In genomic region chr5:148388251-148389006, GRCm38 (mm10) we compare ENCODE assay signal across 10 mouse cellular contexts. TPM values are rescaled to one million over a fixed set of nuclear protein-coding genes. Genes with fewer than 3 reads are reported as not detected.
DNase-seq lines count a peak whose midpoint lies in the region; ATAC-seq and TF ChIP-seq lines count a peak whose summit lies in the region.
"Had no signal": no experiment of that assay in that cellular context is flagged by ENCODE, and none has a peak within 500 bp of the region (broad histone marks: within the 10 kb centered on the region; RNA-seq: fewer than 3 reads in every experiment).

No protein-coding gene starts in this region.

- no peaks in the 10 kb centered on the region for H3K27me3 ChIP-seq in lung, embryonic 14.5 days (ENCODE audit: insufficient read depth, low read length)

- H3K4me2 ChIP-seq in lung, embryonic 14.5 days: no peak overlapping the region

- peaks cover 7% of the 10 kb centered on the region; the same call in 1 of the 2 replicates for H3K4me1 ChIP-seq in lung, embryonic 14.5 days (ENCODE audit: insufficient read depth)
- no peaks in the 10 kb centered on the region; the same call in 1 of the 2 replicates for H3K4me1 ChIP-seq in lung, adult 2 months (ENCODE audit: control insufficient read depth, insufficient read depth, low read length)

- TF ChIP-seq CTCF in lung, embryonic 14.5 days (IDR thresholded peaks at IDR 0.05; ENCODE audit: low read depth): no peak
- no peak for TF ChIP-seq CTCF in lung, adult 2 months (IDR thresholded peaks at IDR 0.05; ENCODE audit: insufficient read depth, low read length)

- H3K36me3 ChIP-seq in lung, embryonic 14.5 days (ENCODE audit: insufficient read depth): 0 out of 2 replicates have a peak, but pooled peaks cover 6% of the 10 kb centered on the region

- no peak for ATAC-seq in lung, embryonic 14.5 days (ENCODE audit: insufficient read depth)
- ATAC-seq in common myeloid progenitor, adult 5-6 weeks (replicated peaks; ENCODE audit: low read depth, poor library complexity, severe bottlenecking): peak; percentile 39; the same call in 1 of the 2 replicates
- ATAC-seq: forebrain, embryonic 16.5 days had no signal

- no peak overlapping the region for H3K4me3 ChIP-seq in lung, embryonic 14.5 days (ENCODE audit: low read depth, low read length)
- H3K4me3 ChIP-seq in lung, adult 2 months (replicated peaks; ENCODE audit: extremely low read depth, low read depth, low read length): no peak overlapping the region

- H3K9me3 ChIP-seq in lung, embryonic 14.5 days (ENCODE audit: low read depth, low read length): no peaks in the 10 kb centered on the region

- no peak overlapping the region for H3K9ac ChIP-seq in lung, embryonic 14.5 days

- DNase-seq in lung, embryonic 14.5 days: peak; percentile 51
- DNase-seq in lung, adult 2 months: no peak
- DNase-seq in lung, postnatal 10 days: peak; percentile 21
- DNase-seq in thymus, postnatal 25 days: peak; percentile 50
- no peak for DNase-seq in right cerebral cortex, adult 2 months (ENCODE audit: low spot score in 2 of 2)
- DNase-seq in layer of hippocampus, adult 11-12 months (ENCODE audit: low spot score): no peak
- DNase-seq: cerebellum, adult 2 months; kidney, postnatal 25 days had no signal

- no peak overlapping the region for H3K27ac ChIP-seq in lung, embryonic 14.5 days (ENCODE audit: low read depth)

- WGBS in lung, embryonic 14.5 days: 61% methylated on average over 18 of the region's 18 CpGs
- WGBS in lung, adult 2 months: 43% methylated on average over 18 of the region's 18 CpGs

- TF ChIP-seq POLR2A in lung, adult 2 months (IDR thresholded peaks at IDR 0.05; ENCODE audit: borderline replicate concordance, extremely low read depth, low read depth, low read length): no peak

RNA-seq across cellular contexts. Expression of gene Slc7a1, which starts 11.3 kb away (rescaled TPM):
- 28.9 and 31.3 TPM in 2 replicates for polyA plus RNA-seq in lung, embryonic 14.5 days (2014; fragmentation: Nextera tagmentation; extraction: Ambion mirVana)
- polyA plus RNA-seq in lung, adult 2 months (2012; rRNA removed): 4.9 and 5.9 TPM in 2 replicates
- total RNA-seq in common myeloid progenitor, adult 5-6 weeks (2017): 21.3 and 30.3 TPM in 2 replicates

Comparison
In these comparisons a context has a peak if more than half of its experiments do, and no peak if none do; other contexts are left out.
1. DNase-seq: peak in lung, embryonic 14.5 days (single experiment), lung, postnatal 10 days (single experiment) and thymus, postnatal 25 days (single experiment); none in lung, adult 2 months (single experiment), right cerebral cortex, adult 2 months (0 of 2) and layer of hippocampus, adult 11-12 months (single experiment).